Mouse (Mus musculus): ENCODE measurements around the gene Cnbp. TPM values are rescaled to one million over a fixed set of nuclear protein-coding genes. Genes with fewer than 3 reads are reported as not detected.

The Cnbp gene
- polyA plus RNA-seq, 1 experiment from 2014 or later: 511 TPM

GRCm38 (mm10) chr6:87849780-87850154 is 1.1 kb downstream of the Cnbp start:
- ATAC-seq (ENCODE audit: low FRiP score): no peak
- peak overlapping the region; percentile 98 for H3K4me3 ChIP-seq (replicated peaks)
- no peaks in the 10 kb centered on the region for H3K9me3 ChIP-seq (replicated peaks)
- H3K27me3 ChIP-seq (replicated peaks): no peaks in the 10 kb centered on the region
- H3K9ac ChIP-seq (replicated peaks): peak overlapping the region; percentile 99
- peaks cover 34% of the 10 kb centered on the region for H3K4me1 ChIP-seq
- peaks cover 13% of the 10 kb centered on the region for H3K36me3 ChIP-seq
- WGBS: 1% methylated on average over 8 of the region's 8 CpGs
- peak overlapping the region; percentile 87 for H3K4me2 ChIP-seq
- peak overlapping the region; percentile 97 for H3K27ac ChIP-seq (replicated peaks)

GRCm38 (mm10) chr6:87846813-87847212 is 4.1 kb downstream of the Cnbp start:
- no peaks in the 10 kb centered on the region for H3K27me3 ChIP-seq (replicated peaks)
- peaks cover 39% of the 10 kb centered on the region for H3K36me3 ChIP-seq
- H3K9ac ChIP-seq (replicated peaks): no peak overlapping the region
- 89% methylated on average over 1 of the region's 1 CpGs for WGBS
- H3K4me3 ChIP-seq (replicated peaks): no peak overlapping the region
- no peaks in the 10 kb centered on the region for H3K9me3 ChIP-seq (replicated peaks)
- H3K4me2 ChIP-seq: no peak overlapping the region
- ATAC-seq (ENCODE audit: low FRiP score): no peak
- peaks cover 34% of the 10 kb centered on the region for H3K4me1 ChIP-seq
- H3K27ac ChIP-seq (replicated peaks): no peak overlapping the region

GRCm38 (mm10) chr6:87845031-87845695 is 5.7 kb downstream of the Cnbp start:
- Histone ChIP-seq H3K4me3 (replicated peaks) (no peak overlapping the region), H3K27ac (replicated peaks) (no peak overlapping the region), H3K27me3 (replicated peaks) (no peaks in the 10 kb centered on the region), H3K9ac (replicated peaks) (no peak overlapping the region), H3K4me1 (peaks cover 29% of the 10 kb centered on the region), H3K9me3 (replicated peaks) (no peaks in the 10 kb centered on the region), H3K36me3 (peaks cover 47% of the 10 kb centered on the region), H3K4me2 (no peak overlapping the region)
- ATAC-seq (ENCODE audit: low FRiP score): no peak
- 95% methylated on average over 13 of the region's 13 CpGs for WGBS

- no peak overlapping the region for H3K4me3 ChIP-seq (replicated peaks)
- no peaks in the 10 kb centered on the region for H3K9me3 ChIP-seq (replicated peaks)
- H3K27me3 ChIP-seq (replicated peaks): no peaks in the 10 kb centered on the region
- no peak overlapping the region for H3K4me2 ChIP-seq
- no peak overlapping the region for H3K9ac ChIP-seq (replicated peaks)
- peaks cover 43% of the 10 kb centered on the region for H3K36me3 ChIP-seq
- peaks cover 24% of the 10 kb centered on the region for H3K4me1 ChIP-seq
- ATAC-seq (ENCODE audit: low FRiP score): no peak
- WGBS: 28% methylated on average over 1 of the region's 1 CpGs
- no peak overlapping the region for H3K27ac ChIP-seq (replicated peaks)
Observed at GRCm38 (mm10) chr6:87842254-87842653, 8.7 kb downstream of the Cnbp start.

- Histone ChIP-seq H3K27me3 (replicated peaks) (no peaks in the 10 kb centered on the region), H3K36me3 (peaks cover 43% of the 10 kb centered on the region), H3K9ac (replicated peaks) (no peak overlapping the region), H3K27ac (replicated peaks) (no peak overlapping the region), H3K9me3 (replicated peaks) (no peaks in the 10 kb centered on the region), H3K4me3 (replicated peaks) (no peak overlapping the region), H3K4me1 (peaks cover 22% of the 10 kb centered on the region), H3K4me2 (no peak overlapping the region)
- ATAC-seq (ENCODE audit: low FRiP score): no peak
- WGBS: 75% methylated on average over 8 of the region's 8 CpGs
Observed at GRCm38 (mm10) chr6:87841635-87842034, 9.3 kb downstream of the Cnbp start.

GRCm38 (mm10) chr6:87839797-87840341 is 11.0 kb downstream of the Cnbp start:
- H3K27ac ChIP-seq (replicated peaks): no peak overlapping the region
- H3K4me3 ChIP-seq (replicated peaks): no peak overlapping the region
- no peak for ATAC-seq (ENCODE audit: low FRiP score)
- peaks cover 48% of the 10 kb centered on the region for H3K36me3 ChIP-seq
- no peaks in the 10 kb centered on the region for H3K9me3 ChIP-seq (replicated peaks)
- no peak overlapping the region for H3K9ac ChIP-seq (replicated peaks)
- H3K4me1 ChIP-seq: peaks cover 22% of the 10 kb centered on the region
- H3K27me3 ChIP-seq (replicated peaks): no peaks in the 10 kb centered on the region
- no peak overlapping the region for H3K4me2 ChIP-seq
- 62% methylated on average over 11 of the region's 11 CpGs for WGBS

GRCm38 (mm10) chr6:87838551-87839197 is 12.2 kb downstream of the Cnbp start, which contains the start of gene Isy1:
Gene Isy1 (minus strand): TSS chr6:87838798.
- H3K4me2 ChIP-seq: peak within 1 kb of the TSS; percentile 89
- peak within 1 kb of the TSS; percentile 96 for H3K27ac ChIP-seq (replicated peaks)
- ATAC-seq (ENCODE audit: low FRiP score): peak; percentile 97
- no peaks in the 10 kb centered on the region for H3K27me3 ChIP-seq (replicated peaks)
- H3K4me1 ChIP-seq: peaks cover 22% of the 10 kb centered on the region
- H3K4me3 ChIP-seq (replicated peaks): peak within 1 kb of the TSS; percentile 81
- H3K9me3 ChIP-seq (replicated peaks): no peaks in the 10 kb centered on the region
- peaks cover 47% of the 10 kb centered on the region for H3K36me3 ChIP-seq
- under 1% methylated on average over 46 of the region's 46 CpGs for WGBS
- H3K9ac ChIP-seq (replicated peaks): peak within 1 kb of the TSS; percentile 95

- Histone ChIP-seq H3K36me3 (peaks cover 41% of the 10 kb centered on the region), H3K4me1 (peaks cover 22% of the 10 kb centered on the region), H3K27ac (replicated peaks) (no peak within 1 kb of the TSS), H3K9ac (replicated peaks) (no peak within 1 kb of the TSS), H3K9me3 (replicated peaks) (no peaks in the 10 kb centered on the region), H3K27me3 (replicated peaks) (no peaks in the 10 kb centered on the region), H3K4me2 (no peak within 1 kb of the TSS), H3K4me3 (replicated peaks) (no peak within 1 kb of the TSS)
- no peak for ATAC-seq (ENCODE audit: low FRiP score)
- 96% methylated on average over 7 of the region's 7 CpGs for WGBS
Observed at GRCm38 (mm10) chr6:87835695-87836094, 15.2 kb downstream of the Cnbp start, which contains the start of gene Gm45140. Gene Gm45140 (minus strand): TSS chr6:87835795.

- no peaks in the 10 kb centered on the region for H3K27me3 ChIP-seq (replicated peaks)
- H3K4me2 ChIP-seq: no peak overlapping the region
- peaks cover 96% of the 10 kb centered on the region for H3K36me3 ChIP-seq
- H3K4me1 ChIP-seq: no peaks in the 10 kb centered on the region
- H3K27ac ChIP-seq (replicated peaks): no peak overlapping the region
- ATAC-seq (ENCODE audit: low FRiP score): no peak
- no peaks in the 10 kb centered on the region for H3K9me3 ChIP-seq (replicated peaks)
- H3K4me3 ChIP-seq (replicated peaks): no peak overlapping the region
- no peak overlapping the region for H3K9ac ChIP-seq (replicated peaks)
- WGBS: 99% methylated on average over 2 of the region's 2 CpGs
Observed at GRCm38 (mm10) chr6:87820366-87820765, 30.5 kb downstream of the Cnbp start.

GRCm38 (mm10) chr6:87814486-87814885 is 36.4 kb downstream of the Cnbp start:
- Histone ChIP-seq H3K4me2 (no peak overlapping the region), H3K27ac (replicated peaks) (no peak overlapping the region), H3K27me3 (replicated peaks) (no peaks in the 10 kb centered on the region), H3K36me3 (peaks cover 51% of the 10 kb centered on the region), H3K4me1 (peaks cover 25% of the 10 kb centered on the region), H3K9me3 (replicated peaks) (no peaks in the 10 kb centered on the region), H3K9ac (replicated peaks) (no peak overlapping the region), H3K4me3 (replicated peaks) (no peak overlapping the region)
- no peak for ATAC-seq (ENCODE audit: low FRiP score)
- WGBS: 92% methylated on average over 5 of the region's 5 CpGs

GRCm38 (mm10) chr6:87812656-87813055 is 38.2 kb downstream of the Cnbp start:
- H3K4me1 ChIP-seq: peaks cover 33% of the 10 kb centered on the region
- H3K4me3 ChIP-seq (replicated peaks): 0 out of 2 replicates have a peak overlapping the region, but pooled peaks have one; percentile 78
- H3K36me3 ChIP-seq: peaks cover 33% of the 10 kb centered on the region
- peak overlapping the region; percentile 78; the same call in 1 of the 2 replicates for H3K9ac ChIP-seq (replicated peaks)
- H3K27ac ChIP-seq (replicated peaks): no peak overlapping the region
- WGBS: 84% methylated on average over 1 of the region's 1 CpGs
- H3K9me3 ChIP-seq (replicated peaks): no peaks in the 10 kb centered on the region
- peak overlapping the region; percentile 95 for H3K4me2 ChIP-seq
- ATAC-seq (ENCODE audit: low FRiP score): no peak
- no peaks in the 10 kb centered on the region for H3K27me3 ChIP-seq (replicated peaks)
